Mouse (Mus musculus): Measurements from ENCODE around the gene Aff1. TPM values are rescaled to one million over a fixed set of nuclear protein-coding genes. Genes with fewer than 3 reads are reported as not detected.

The Aff1 gene
- polyA plus RNA-seq, 1 experiment from 2014 or later, result 7.2 TPM

GRCm38 (mm10) chr5:103719131-103719530, 27.0 kb downstream of the Aff1 start:
- H3K27me3 ChIP-seq (replicated peaks), result no peaks in the 10 kb centered on the region
- H3K9me3 ChIP-seq, result no peaks in the 10 kb centered on the region
- no peak overlapping the region for H3K4me3 ChIP-seq (replicated peaks)
- no peak overlapping the region for H3K4me2 ChIP-seq
- no peak overlapping the region for H3K27ac ChIP-seq
- H3K36me3 ChIP-seq, result no peaks in the 10 kb centered on the region
- no peak overlapping the region for H3K9ac ChIP-seq
- 35% methylated on average over 6 of the region's 6 CpGs for WGBS
- H3K4me1 ChIP-seq, result no peaks in the 10 kb centered on the region
- ATAC-seq (ENCODE audit: insufficient read depth, low FRiP score, low read depth), result no peak

DNA sequence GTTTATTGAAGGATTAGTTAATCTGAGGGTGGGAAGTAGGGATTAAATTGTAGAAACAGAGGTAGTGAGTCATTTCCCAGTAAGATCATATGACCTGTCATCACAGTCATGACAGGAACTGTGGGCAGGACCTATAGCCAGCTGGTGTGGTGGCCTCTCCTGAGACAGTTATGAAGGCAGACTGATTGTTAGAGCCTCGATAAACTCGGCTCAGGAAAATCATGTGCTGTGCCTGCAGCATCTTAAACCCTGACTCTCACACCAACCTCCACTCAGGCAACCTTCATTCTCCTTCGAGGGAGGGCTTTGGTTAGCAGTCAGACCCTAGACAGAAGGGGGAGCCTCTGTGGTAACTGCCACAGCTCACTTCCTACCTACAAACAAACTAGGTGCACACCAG, 27.7 kb downstream of the Aff1 start:
- 54% methylated on average over 3 of the region's 3 CpGs for WGBS
- Histone ChIP-seq H3K9me3 (no peaks in the 10 kb centered on the region), H3K4me1 (no peaks in the 10 kb centered on the region), H3K36me3 (no peaks in the 10 kb centered on the region), H3K27ac (no peak overlapping the region), H3K9ac (no peak overlapping the region), H3K4me2 (no peak overlapping the region), H3K4me3 (replicated peaks) (no peak overlapping the region), H3K27me3 (replicated peaks) (no peaks in the 10 kb centered on the region)
- no peak for ATAC-seq (ENCODE audit: insufficient read depth, low FRiP score, low read depth)

DNA sequence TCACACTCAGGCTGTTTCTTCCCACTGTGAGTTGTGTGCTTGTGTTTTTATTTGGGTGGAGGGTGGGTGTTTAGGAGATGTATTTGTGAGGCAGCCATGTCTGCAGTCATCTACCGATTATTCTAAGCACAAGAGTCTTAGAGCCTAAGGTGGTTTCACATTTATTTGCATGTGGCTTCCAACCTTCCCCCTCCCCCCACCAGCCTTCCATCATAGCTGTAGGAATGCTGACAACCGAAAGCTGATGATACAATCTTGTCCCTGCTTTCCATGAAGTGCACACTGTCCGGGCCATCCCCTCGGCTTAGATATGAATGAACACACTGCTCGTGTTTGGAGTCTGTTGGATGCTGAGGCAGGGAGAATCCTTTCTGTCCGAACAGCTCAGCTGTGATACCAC, 28.8 kb downstream of the Aff1 start:
- Histone ChIP-seq H3K4me2 (no peak overlapping the region), H3K9me3 (no peaks in the 10 kb centered on the region), H3K36me3 (no peaks in the 10 kb centered on the region), H3K4me3 (replicated peaks) (no peak overlapping the region), H3K9ac (no peak overlapping the region), H3K27me3 (replicated peaks) (no peaks in the 10 kb centered on the region), H3K27ac (no peak overlapping the region), H3K4me1 (no peaks in the 10 kb centered on the region)
- 76% methylated on average over 6 of the region's 6 CpGs for WGBS
- no peak for ATAC-seq (ENCODE audit: insufficient read depth, low FRiP score, low read depth)

DNA sequence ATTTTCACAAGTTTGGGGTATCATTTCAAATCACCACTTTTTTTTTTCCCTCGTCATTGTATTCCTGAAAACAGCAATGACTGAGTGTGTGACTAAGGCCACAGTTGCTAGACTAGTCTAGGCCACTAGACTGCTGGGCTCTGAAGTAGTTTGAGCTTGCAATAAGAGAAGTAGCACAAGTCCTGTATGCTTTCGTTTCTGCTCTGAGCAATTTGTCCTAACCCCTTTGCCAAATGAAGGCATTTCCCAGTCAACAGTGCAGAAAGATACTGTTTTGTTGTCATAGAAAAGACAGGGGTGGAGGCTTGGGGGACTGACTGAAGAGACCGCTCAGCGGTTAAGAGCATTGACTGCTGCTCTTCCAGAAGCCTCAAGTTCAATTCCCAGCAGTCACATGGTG, 29.3 kb downstream of the Aff1 start:
- WGBS, result 85% methylated on average over 4 of the region's 4 CpGs
- no peaks in the 10 kb centered on the region for H3K27me3 ChIP-seq (replicated peaks)
- H3K36me3 ChIP-seq, result no peaks in the 10 kb centered on the region
- no peak overlapping the region for H3K4me3 ChIP-seq (replicated peaks)
- ATAC-seq (ENCODE audit: insufficient read depth, low FRiP score, low read depth), result no peak
- no peaks in the 10 kb centered on the region for H3K9me3 ChIP-seq
- H3K4me1 ChIP-seq, result no peaks in the 10 kb centered on the region
- H3K9ac ChIP-seq, result no peak overlapping the region
- H3K27ac ChIP-seq, result no peak overlapping the region
- no peak overlapping the region for H3K4me2 ChIP-seq

DNA sequence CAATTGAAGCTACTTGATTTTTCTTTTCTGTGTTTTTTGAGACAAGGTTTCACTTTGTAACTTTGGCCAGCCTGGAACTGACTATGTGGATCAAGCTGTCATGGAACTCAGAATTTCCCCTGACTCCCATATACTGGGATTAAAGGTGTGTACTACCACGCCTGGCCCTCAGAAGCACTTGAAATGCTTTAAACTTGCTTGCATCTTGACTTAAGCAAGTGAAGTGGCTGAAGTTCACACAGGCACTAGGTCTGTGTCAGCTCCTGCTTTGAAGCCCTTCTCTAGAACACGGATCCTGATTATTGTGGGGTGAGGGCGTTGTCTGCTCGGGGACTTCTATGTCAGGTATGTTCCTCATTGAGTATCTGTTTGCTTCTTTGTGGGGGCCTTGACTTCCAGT, 30.5 kb downstream of the Aff1 start:
- Histone ChIP-seq H3K9me3 (no peaks in the 10 kb centered on the region), H3K27me3 (replicated peaks) (no peaks in the 10 kb centered on the region), H3K36me3 (no peaks in the 10 kb centered on the region), H3K4me3 (replicated peaks) (no peak overlapping the region), H3K9ac (no peak overlapping the region), H3K27ac (no peak overlapping the region), H3K4me2 (no peak overlapping the region), H3K4me1 (no peaks in the 10 kb centered on the region)
- no peak for ATAC-seq (ENCODE audit: insufficient read depth, low FRiP score, low read depth)
- WGBS, result 86% methylated on average over 4 of the region's 4 CpGs

DNA sequence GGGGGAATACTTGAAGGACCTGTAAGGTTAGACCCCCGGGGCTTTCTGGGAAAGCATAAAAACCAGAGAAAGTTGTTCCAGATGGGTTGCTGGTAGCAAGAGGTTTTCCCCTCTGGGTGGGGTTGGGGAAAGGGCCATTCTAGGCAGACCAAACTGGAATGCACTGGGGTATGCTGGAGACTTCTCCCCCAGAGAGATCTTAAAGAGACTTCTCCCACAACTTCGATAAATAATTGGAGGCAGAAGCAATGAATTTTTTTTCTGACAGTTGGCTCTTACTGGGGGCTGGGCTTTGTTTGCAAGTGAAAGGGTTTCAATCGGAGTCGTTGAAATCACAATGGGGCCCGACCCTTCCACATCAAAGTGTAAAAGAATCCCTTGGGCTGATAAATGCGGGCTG, 32.2 kb downstream of the Aff1 start:
- no peaks in the 10 kb centered on the region for H3K36me3 ChIP-seq
- no peak overlapping the region for H3K4me2 ChIP-seq
- WGBS, result 18% methylated on average over 6 of the region's 6 CpGs
- H3K27me3 ChIP-seq (replicated peaks), result no peaks in the 10 kb centered on the region
- H3K27ac ChIP-seq, result no peak overlapping the region
- ATAC-seq (ENCODE audit: insufficient read depth, low FRiP score, low read depth), result no peak
- no peak overlapping the region for H3K9ac ChIP-seq
- H3K4me3 ChIP-seq (replicated peaks), result no peak overlapping the region
- H3K9me3 ChIP-seq, result no peaks in the 10 kb centered on the region
- H3K4me1 ChIP-seq, result no peaks in the 10 kb centered on the region

DNA sequence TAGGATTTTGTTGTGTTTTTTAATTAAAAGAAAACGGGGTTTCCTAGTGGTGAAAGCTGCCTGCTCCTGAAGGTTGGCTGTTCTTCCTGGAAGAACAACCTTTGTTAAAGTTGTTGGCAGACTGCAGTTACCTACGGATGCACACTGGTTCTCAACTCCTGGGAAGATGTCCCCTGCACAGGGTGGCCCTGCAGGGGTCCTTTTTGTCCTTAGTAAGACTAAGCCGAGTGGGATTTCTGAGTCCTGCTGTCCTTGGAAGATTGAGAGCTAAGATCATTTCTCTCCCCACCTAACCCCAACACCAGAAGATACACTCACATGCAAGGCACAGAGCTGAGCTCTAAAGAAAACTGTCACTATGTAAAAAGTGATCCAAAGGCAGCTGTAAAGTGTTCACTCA, 32.6 kb downstream of the Aff1 start:
- no peaks in the 10 kb centered on the region for H3K36me3 ChIP-seq
- no peak overlapping the region for H3K9ac ChIP-seq
- no peaks in the 10 kb centered on the region for H3K27me3 ChIP-seq (replicated peaks)
- ATAC-seq (ENCODE audit: insufficient read depth, low FRiP score, low read depth), result no peak
- H3K4me2 ChIP-seq, result no peak overlapping the region
- WGBS, result 49% methylated on average over 3 of the region's 3 CpGs
- H3K4me1 ChIP-seq, result no peaks in the 10 kb centered on the region
- H3K4me3 ChIP-seq (replicated peaks), result no peak overlapping the region
- no peaks in the 10 kb centered on the region for H3K9me3 ChIP-seq
- H3K27ac ChIP-seq, result no peak overlapping the region

DNA sequence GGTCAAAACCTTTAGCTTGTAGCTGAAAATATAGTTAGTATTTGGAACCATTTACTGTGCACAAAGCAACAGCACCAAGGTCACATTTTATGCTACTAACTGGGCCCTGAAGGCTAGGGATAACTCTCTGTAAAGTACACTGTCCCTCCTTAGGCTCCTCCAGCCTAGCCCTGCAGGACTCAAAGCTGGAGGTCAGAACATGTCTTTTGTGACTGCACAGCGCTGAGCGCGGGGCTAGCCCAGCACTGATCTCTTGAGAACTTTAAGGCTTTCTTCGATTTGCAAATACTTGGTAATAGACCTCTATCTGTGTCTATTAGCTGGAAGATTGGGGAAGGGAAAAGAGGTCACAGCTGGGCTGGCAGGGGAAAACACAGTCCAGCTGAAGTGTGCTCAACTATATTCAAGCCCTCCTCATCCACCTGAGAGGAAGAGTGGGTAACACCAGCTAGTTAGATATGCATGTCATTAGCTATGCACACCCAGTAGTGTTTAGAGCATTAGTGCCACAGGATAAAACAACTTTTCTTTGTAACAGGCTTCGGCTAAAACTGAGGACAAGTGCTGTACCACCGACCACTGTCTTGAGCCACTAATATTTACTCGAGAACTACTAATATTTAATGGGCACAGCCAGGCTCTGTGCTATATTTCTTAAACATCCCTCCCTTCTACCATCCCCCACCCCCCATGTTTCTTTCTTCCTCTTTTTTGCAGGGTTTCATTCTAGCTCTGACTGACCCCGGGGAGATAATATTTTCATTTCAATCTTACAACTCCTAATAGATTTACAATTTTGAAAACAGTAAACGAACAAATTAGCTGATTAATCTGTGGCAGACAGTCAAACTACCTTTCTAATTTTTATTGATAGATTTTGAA, 33.3 kb downstream of the Aff1 start:
- Histone ChIP-seq H3K4me2 (no peak overlapping the region), H3K27me3 (replicated peaks) (no peaks in the 10 kb centered on the region), H3K9ac (no peak overlapping the region), H3K36me3 (no peaks in the 10 kb centered on the region), H3K27ac (no peak overlapping the region), H3K9me3 (no peaks in the 10 kb centered on the region), H3K4me3 (replicated peaks) (no peak overlapping the region), H3K4me1 (no peaks in the 10 kb centered on the region)
- no peak for ATAC-seq (ENCODE audit: insufficient read depth, low FRiP score, low read depth)
- 56% methylated on average over 9 of the region's 9 CpGs for WGBS

DNA sequence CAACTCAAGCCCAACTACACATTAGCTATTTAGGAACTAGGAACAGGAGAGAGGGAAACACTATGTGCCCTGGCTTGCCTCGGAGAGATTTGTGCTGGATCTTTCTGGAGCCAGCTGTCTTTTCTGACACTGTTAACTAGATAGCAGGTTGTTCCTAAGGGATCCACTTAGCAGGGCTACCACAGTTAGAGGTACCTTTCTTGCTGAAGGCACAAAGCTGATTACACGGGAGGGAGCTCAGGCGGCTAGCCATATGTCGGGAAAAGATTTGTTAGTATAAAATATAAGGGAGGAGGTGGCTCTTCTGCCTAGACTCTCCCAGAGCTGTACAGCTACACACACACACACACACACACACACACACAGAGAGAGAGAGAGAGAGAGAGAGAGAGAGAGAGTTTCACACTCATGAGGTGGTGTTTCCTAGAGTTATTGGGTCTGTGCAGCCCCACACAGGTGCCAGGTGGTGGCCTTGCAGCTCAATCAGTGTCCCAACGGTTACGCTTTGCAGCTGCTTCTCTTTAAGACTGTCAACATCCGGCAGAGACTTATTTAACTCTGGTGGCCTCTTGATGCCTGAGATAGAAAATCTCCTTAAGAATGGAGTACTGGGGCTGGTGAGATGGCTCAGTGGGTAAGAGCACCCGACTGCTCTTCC, 34.2 kb downstream of the Aff1 start:
- H3K27me3 ChIP-seq (replicated peaks), result no peaks in the 10 kb centered on the region
- no peak overlapping the region for H3K27ac ChIP-seq
- no peak overlapping the region for H3K4me3 ChIP-seq (replicated peaks)
- H3K36me3 ChIP-seq, result no peaks in the 10 kb centered on the region
- H3K9ac ChIP-seq, result no peak overlapping the region
- 36% methylated on average over 8 of the region's 8 CpGs for WGBS
- no peak for ATAC-seq (ENCODE audit: insufficient read depth, low FRiP score, low read depth)
- H3K9me3 ChIP-seq, result no peaks in the 10 kb centered on the region
- H3K4me1 ChIP-seq, result no peaks in the 10 kb centered on the region
- H3K4me2 ChIP-seq, result no peak overlapping the region

DNA sequence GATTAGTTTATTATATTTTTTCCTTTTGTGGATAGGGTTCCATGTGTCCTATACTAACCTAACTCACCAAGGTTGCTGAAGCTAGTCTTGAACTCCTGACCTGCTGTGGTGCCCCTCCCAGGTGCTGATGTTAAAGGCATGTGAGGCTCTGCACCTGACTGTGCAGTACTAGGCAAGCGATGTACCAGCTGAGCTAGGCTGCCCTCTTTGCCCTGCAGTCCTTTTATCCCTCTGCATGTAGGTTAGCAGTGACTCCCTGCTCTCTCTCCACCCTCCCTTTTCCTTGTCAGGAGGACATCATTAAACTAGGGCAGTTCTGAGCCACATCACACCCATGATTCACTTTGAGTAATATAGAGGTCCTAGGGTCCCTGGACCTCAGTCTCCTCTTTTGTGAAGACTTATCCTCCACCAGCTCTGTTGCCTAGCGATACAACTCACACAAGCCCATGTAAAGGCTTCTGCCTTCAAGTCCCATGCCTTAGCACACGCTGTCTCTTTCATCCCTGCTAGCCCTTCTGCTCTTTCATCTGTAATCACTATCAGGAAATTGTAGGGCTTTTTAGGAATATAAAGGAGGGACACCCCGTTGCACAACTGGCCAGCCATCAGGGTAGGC, 35.7 kb downstream of the Aff1 start:
- no peak for ATAC-seq (ENCODE audit: insufficient read depth, low FRiP score, low read depth)

GRCm38 (mm10) chr5:103729225-103729624, 37.1 kb downstream of the Aff1 start:
- no peak overlapping the region for H3K9ac ChIP-seq
- no peaks in the 10 kb centered on the region for H3K27me3 ChIP-seq (replicated peaks)
- H3K4me1 ChIP-seq, result no peaks in the 10 kb centered on the region
- H3K27ac ChIP-seq, result no peak overlapping the region
- H3K4me2 ChIP-seq, result no peak overlapping the region
- WGBS, result 74% methylated on average over 1 of the region's 1 CpGs
- H3K4me3 ChIP-seq (replicated peaks), result no peak overlapping the region
- no peaks in the 10 kb centered on the region for H3K9me3 ChIP-seq
- H3K36me3 ChIP-seq, result no peaks in the 10 kb centered on the region
- no peak for ATAC-seq (ENCODE audit: insufficient read depth, low FRiP score, low read depth)

More for the DNA sequence above, 35.7 kb downstream of the Aff1 start:
- no peak overlapping the region for H3K4me3 ChIP-seq (replicated peaks)
- H3K4me2 ChIP-seq, result no peak overlapping the region
- no peak overlapping the region for H3K9ac ChIP-seq
- H3K9me3 ChIP-seq, result no peaks in the 10 kb centered on the region
- no peaks in the 10 kb centered on the region for H3K4me1 ChIP-seq
- no peaks in the 10 kb centered on the region for H3K27me3 ChIP-seq (replicated peaks)
- no peak overlapping the region for H3K27ac ChIP-seq
- 87% methylated on average over 4 of the region's 4 CpGs for WGBS
- H3K36me3 ChIP-seq, result no peaks in the 10 kb centered on the region

DNA sequence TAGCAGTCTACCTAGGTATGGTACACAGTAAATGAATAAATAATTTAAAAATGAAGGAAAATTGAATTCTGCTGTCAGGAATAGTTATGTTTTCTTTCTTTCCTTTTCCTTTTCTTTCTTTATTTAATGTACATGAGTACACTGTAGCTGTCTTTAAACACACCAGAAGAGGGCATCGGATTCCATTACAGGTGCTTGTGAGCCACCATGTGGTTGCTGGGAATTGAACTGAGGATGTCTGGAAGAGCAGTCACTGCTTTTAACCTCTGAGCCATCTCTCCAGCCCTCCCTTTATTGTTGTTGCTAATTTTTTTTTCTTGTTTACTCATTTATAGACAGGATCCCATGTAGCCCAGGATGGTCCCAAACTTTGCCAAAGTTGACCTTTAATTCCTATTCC, 38.0 kb downstream of the Aff1 start:
- Histone ChIP-seq H3K9me3 (no peaks in the 10 kb centered on the region), H3K9ac (no peak overlapping the region), H3K27ac (no peak overlapping the region), H3K36me3 (no peaks in the 10 kb centered on the region), H3K4me2 (no peak overlapping the region), H3K27me3 (replicated peaks) (no peaks in the 10 kb centered on the region), H3K4me3 (replicated peaks) (no peak overlapping the region), H3K4me1 (no peaks in the 10 kb centered on the region)
- 93% methylated on average over 1 of the region's 1 CpGs for WGBS
- ATAC-seq (ENCODE audit: insufficient read depth, low FRiP score, low read depth), result no peak

All from stomach, embryonic 15.5 days (tissue).